Mouse (Mus musculus): ENCODE results near the gene Card19.

Gene Card19

GRCm38 (mm10) chr13:49169448-49170207 lies 46.2 kb downstream of the Card19 start:
- peak; percentile 98 to 100 for DNase-seq

DNA sequence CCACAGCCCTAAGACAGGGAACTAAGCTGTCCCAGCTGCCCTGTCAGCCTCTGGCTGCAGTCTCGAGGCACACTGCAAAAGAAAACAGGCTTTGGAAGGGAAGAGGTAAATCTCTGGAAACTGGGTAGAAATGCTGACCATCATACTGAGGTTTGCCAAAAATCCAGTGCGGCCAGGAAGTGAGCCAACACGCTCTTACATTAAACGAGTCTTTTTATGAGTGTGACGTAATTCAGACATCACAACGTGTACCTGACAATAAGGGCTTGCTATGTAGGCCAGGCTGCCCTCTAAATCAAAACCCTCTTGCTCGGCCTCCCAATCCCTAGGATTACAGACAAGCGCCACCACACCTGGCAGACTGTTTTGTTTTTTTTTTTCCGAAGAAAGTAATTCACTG lies 48.8 kb downstream of the Card19 start:
- DNase-seq = no peak

- DNase-seq = no peak
These were observed 52.2 kb downstream of the Card19 start for GRCm38 (mm10) chr13:49163645-49164044.

DNA sequence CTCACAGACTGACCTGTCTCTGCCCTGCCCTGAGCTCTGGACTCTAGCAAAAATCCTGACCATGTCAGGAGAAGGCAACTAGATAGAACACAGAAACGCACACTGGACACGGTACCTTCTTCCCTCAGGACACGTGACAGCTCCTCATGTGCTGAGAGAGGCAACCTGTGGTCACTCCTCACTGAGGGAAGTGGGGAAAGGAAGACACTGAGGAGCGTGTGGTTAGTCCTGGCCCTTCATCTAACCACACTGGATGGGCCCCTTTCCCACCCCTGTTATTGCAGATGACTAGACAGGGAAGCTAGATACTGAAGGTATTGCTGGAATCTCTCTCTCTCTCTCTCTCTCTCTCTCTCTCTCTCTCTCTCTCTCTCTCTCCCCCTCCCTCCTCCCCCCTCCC lies 53.1 kb downstream of the Card19 start:
- DNase-seq = no peak

DNA sequence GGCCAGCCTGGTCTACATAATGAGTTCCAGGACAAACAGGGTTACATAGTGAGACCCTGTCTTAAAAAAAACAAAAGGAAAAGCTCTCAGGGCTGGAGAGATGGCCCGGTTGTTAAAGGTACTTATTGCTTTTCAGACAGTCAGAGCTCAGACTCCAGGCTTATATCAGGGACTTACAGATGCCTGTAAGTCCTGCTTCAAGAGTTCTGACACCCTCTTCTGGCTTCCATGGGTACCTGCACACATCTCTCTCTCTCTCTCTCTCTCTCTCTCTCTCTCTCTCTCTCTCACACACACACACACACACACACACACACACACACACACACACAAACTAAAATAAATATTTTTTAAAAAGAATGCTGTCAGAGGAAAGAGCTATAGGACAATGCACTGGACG lies 54.6 kb downstream of the Card19 start:
- DNase-seq = no peak

GRCm38 (mm10) chr13:49158040-49158713 lies 57.7 kb downstream of the Card19 start:
- no peak for DNase-seq

GRCm38 (mm10) chr13:49156645-49157044 lies 59.2 kb downstream of the Card19 start:
- peak; percentile 51 to 63 for DNase-seq

GRCm38 (mm10) chr13:49154621-49155020 lies 61.2 kb downstream of the Card19 start:
- no peak for DNase-seq

GRCm38 (mm10) chr13:49154028-49154427 lies 61.8 kb downstream of the Card19 start:
- no peak for DNase-seq

Measured in cerebellum, postnatal 10 days (tissue).